Mouse (Mus musculus) lung, postnatal 0 days (tissue): ENCODE measurements around the gene Zfp579.

Experiments
- CTCF ChIP-seq: IDR thresholded peaks from 2 replicates; pipeline ENCODE4 v1.5.1; 2016; ENCODE audit warnings: antibody characterized with exemption, mild to moderate bottlenecking
- EP300 ChIP-seq: IDR thresholded peaks from 2 replicates; pipeline ENCODE4 v1.6.1; 2016; ENCODE audit warnings: antibody characterized with exemption, mild to moderate bottlenecking, control low read depth

- TF ChIP-seq EP300 (no peak), CTCF (no peak)
Measured at GRCm38 (mm10) chr7:4953815-4954445, 42.0 kb downstream of the Zfp579 start.
